10 mouse cellular contexts compared by ENCODE assay signal in genomic region chr13:3712497-3713160, GRCm38 (mm10).
DNase-seq lines count a peak whose midpoint lies in the region; ATAC-seq and TF ChIP-seq lines count a peak whose summit lies in the region.
"Had no signal": no experiment of that assay in that cellular context is flagged by ENCODE, and none has a peak within 500 bp of the region (broad histone marks: within the 10 kb centered on the region; RNA-seq: fewer than 3 reads in every experiment).

No protein-coding gene starts in this region.

- TF ChIP-seq POLR2A in myocyte (IDR thresholded peaks at IDR 0.05; ENCODE audit: insufficient read length, low read depth), result no peak

- H3K79me2 ChIP-seq in myocyte (ENCODE audit: control insufficient read depth, insufficient read depth), result no peaks in the 10 kb centered on the region

- peak overlapping the region; percentile 35 for H3K4me3 ChIP-seq in embryonic facial prominence, embryonic 10.5 days
- peak overlapping the region; percentile 22 for H3K4me3 ChIP-seq in hindbrain, embryonic 14.5 days (replicated peaks; ENCODE audit: low read length)
- no peak overlapping the region for H3K4me3 ChIP-seq in myocyte
- H3K4me3 ChIP-seq: left cerebral cortex, adult 2 months had no signal

- peak; percentile 85 for ATAC-seq in hindbrain, embryonic 14.5 days (ENCODE audit: low FRiP score)
- no peak for ATAC-seq in megakaryocyte progenitor cell, adult 5-6 weeks (replicated peaks; ENCODE audit: poor library complexity)
- ATAC-seq: Patski had no signal

- no peaks in the 10 kb centered on the region for H3K27me3 ChIP-seq in embryonic facial prominence, embryonic 10.5 days (replicated peaks; ENCODE audit: low read depth, poor library complexity, severe bottlenecking)
- H3K27me3 ChIP-seq in hindbrain, embryonic 14.5 days (ENCODE audit: control insufficient read depth, insufficient read depth, low read length), result no peaks in the 10 kb centered on the region
- H3K27me3 ChIP-seq in myocyte (ENCODE audit: control insufficient read depth, insufficient read depth, insufficient read length), result no peaks in the 10 kb centered on the region
- H3K27me3 ChIP-seq: Patski had no signal

- H3ac ChIP-seq in myocyte (ENCODE audit: control insufficient read depth, insufficient read length), result no peak overlapping the region

- peak overlapping the region; percentile 47 for H3K9ac ChIP-seq in hindbrain, embryonic 14.5 days

- peak overlapping the region; percentile 55 for H3K4me2 ChIP-seq in hindbrain, embryonic 14.5 days (replicated peaks)
- H3K4me2 ChIP-seq in myocyte (ENCODE audit: low read depth), result no peak overlapping the region

- 0 out of 2 replicates have a peak, but pooled peaks cover 3% of the 10 kb centered on the region for H3K9me3 ChIP-seq in embryonic facial prominence, embryonic 10.5 days
- no peaks in the 10 kb centered on the region for H3K9me3 ChIP-seq in hindbrain, embryonic 14.5 days (ENCODE audit: control insufficient read depth, low read length)

- H3K27ac ChIP-seq in embryonic facial prominence, embryonic 10.5 days (replicated peaks), result peak overlapping the region; percentile 82
- no peak overlapping the region for H3K27ac ChIP-seq in hindbrain, embryonic 14.5 days
- H3K27ac ChIP-seq: left cerebral cortex, adult 2 months had no signal

- DNase-seq in WW6 (ENCODE audit: low read depth, low spot score), result peak; percentile 40
- DNase-seq in embryonic facial prominence, embryonic 10.5 days (ENCODE audit: low spot score), result peak; percentile 84
- peak; percentile 62 for DNase-seq in hindbrain, embryonic 14.5 days (ENCODE audit: low spot score)
- no peak for DNase-seq in Muller cell, postnatal 12 days (ENCODE audit: inconsistent ontology term)
- no peak for DNase-seq in right cerebral cortex, postnatal 10 days (ENCODE audit: low spot score in 2 of 2)
- DNase-seq: heart, postnatal 14 days had no signal

- H3K4me1 ChIP-seq in embryonic facial prominence, embryonic 10.5 days, result peaks cover 43% of the 10 kb centered on the region
- H3K4me1 ChIP-seq in hindbrain, embryonic 14.5 days (replicated peaks; ENCODE audit: control insufficient read depth, insufficient read depth, low read length), result peaks cover 9% of the 10 kb centered on the region

- no peaks in the 10 kb centered on the region for H3K36me3 ChIP-seq in embryonic facial prominence, embryonic 10.5 days (replicated peaks)
- no peaks in the 10 kb centered on the region for H3K36me3 ChIP-seq in hindbrain, embryonic 14.5 days (replicated peaks; ENCODE audit: control insufficient read depth, insufficient read depth)
- H3K36me3 ChIP-seq in myocyte (ENCODE audit: control insufficient read depth, insufficient read depth), result no peaks in the 10 kb centered on the region

- 12% methylated on average over 19 of the region's 19 CpGs for WGBS in embryonic facial prominence, embryonic 10.5 days
- 4% methylated on average over 19 of the region's 19 CpGs for WGBS in hindbrain, embryonic 14.5 days

TF ChIP-seq in myocyte, 11 proteins besides CTCF, POLR2A, EP300 and RAD21:
- no peak for TF ChIP-seq SRF (IDR thresholded peaks at IDR 0.05; ENCODE audit: control insufficient read depth, insufficient read length, low read depth)
- TF ChIP-seq MAX (IDR thresholded peaks at IDR 0.05; ENCODE audit: low read depth), result no peak
- TF ChIP-seq MYOD1 (IDR thresholded peaks at IDR 0.05; ENCODE audit: control insufficient read depth in 1 of 3, insufficient read length in 2 of 3, low read depth in 2 of 3), result peak in 2 of 3 experiments; percentile 40 to 60

Comparison
In these comparisons a context has a peak if more than half of its experiments do, and no peak if none do; other contexts are left out.
1. DNase-seq: peak in WW6 (single experiment), embryonic facial prominence, embryonic 10.5 days (single experiment) and hindbrain, embryonic 14.5 days (single experiment); none in Muller cell, postnatal 12 days (single experiment) and right cerebral cortex, postnatal 10 days (0 of 2).